Mouse (Mus musculus): ENCODE measurements around the gene Prkch.

- TF ChIP-seq POLR2A (IDR thresholded peaks at IDR 0.05; ENCODE audit: low read depth, low read length) (no peak), CTCF (IDR thresholded peaks at IDR 0.05; ENCODE audit: extremely low read depth, insufficient read depth, insufficient read length, insufficient replicate concordance) (no peak)
Measured at GRCm38 (mm10) chr12:73547646-73548045, 37.0 kb upstream of the Prkch start.

Measured in spleen, adult 2 months (tissue).